Mouse (Mus musculus): ENCODE results near the gene Ccno. TPM values are rescaled to one million over a fixed set of nuclear protein-coding genes. Genes with fewer than 3 reads are reported as not detected.
"Not testable (repeated sequence)": the region's sequence is repeated elsewhere in the genome, so short reads cannot be mapped to it uniquely, and the experiment has no call there.

Gene Ccno
- polyA plus RNA-seq, 1 experiment from 2014 or later: 2.4 TPM

GRCm38 (mm10) chr13:113013174-113013953 is 25.8 kb downstream of the Ccno start:
- H3K9me3 ChIP-seq; H3K4me3 ChIP-seq (replicated peaks); ATAC-seq; H3K27me3 ChIP-seq; H3K4me1 ChIP-seq (replicated peaks); H3K4me2 ChIP-seq (replicated peaks); H3K27ac ChIP-seq; H3K9ac ChIP-seq (replicated peaks); H3K36me3 ChIP-seq: not testable (repeated sequence)
- WGBS: 65% methylated on average over 19 of the region's 20 CpGs

- Histone ChIP-seq H3K9me3 (no peaks in the 10 kb centered on the region), H3K27ac (no peak overlapping the region), H3K4me3 (replicated peaks) (no peak overlapping the region), H3K4me1 (replicated peaks) (no peaks in the 10 kb centered on the region), H3K27me3 (0 out of 2 replicates have a peak, but pooled peaks cover 4% of the 10 kb centered on the region), H3K4me2 (replicated peaks) (no peak overlapping the region), H3K9ac (replicated peaks) (no peak overlapping the region), H3K36me3 (no peaks in the 10 kb centered on the region)
- WGBS: 80% methylated on average over 2 of the region's 2 CpGs
- ATAC-seq: no peak
These were observed 33.9 kb downstream of the Ccno start for GRCm38 (mm10) chr13:113021521-113021920.

GRCm38 (mm10) chr13:113022467-113022866 is 34.9 kb downstream of the Ccno start:
- Histone ChIP-seq H3K4me3 (replicated peaks) (no peak overlapping the region), H3K27me3 (0 out of 2 replicates have a peak, but pooled peaks cover 4% of the 10 kb centered on the region), H3K36me3 (no peaks in the 10 kb centered on the region), H3K9ac (replicated peaks) (no peak overlapping the region), H3K27ac (no peak overlapping the region), H3K4me1 (replicated peaks) (no peaks in the 10 kb centered on the region), H3K4me2 (replicated peaks) (no peak overlapping the region), H3K9me3 (no peaks in the 10 kb centered on the region)
- WGBS: 73% methylated on average over 8 of the region's 8 CpGs
- ATAC-seq: no peak

- H3K4me3 ChIP-seq (replicated peaks): no peak overlapping the region
- no peaks in the 10 kb centered on the region for H3K9me3 ChIP-seq
- WGBS: 91% methylated on average over 17 of the region's 17 CpGs
- H3K4me2 ChIP-seq (replicated peaks): no peak overlapping the region
- H3K4me1 ChIP-seq (replicated peaks): no peaks in the 10 kb centered on the region
- H3K27ac ChIP-seq: no peak overlapping the region
- no peak for ATAC-seq
- H3K9ac ChIP-seq (replicated peaks): no peak overlapping the region
- H3K27me3 ChIP-seq: 0 out of 2 replicates have a peak, but pooled peaks cover 4% of the 10 kb centered on the region
- no peaks in the 10 kb centered on the region for H3K36me3 ChIP-seq
These were observed 35.9 kb downstream of the Ccno start for GRCm38 (mm10) chr13:113023274-113024143.

GRCm38 (mm10) chr13:113031351-113031750 is 43.7 kb downstream of the Ccno start:
- peaks cover 32% of the 10 kb centered on the region for H3K4me1 ChIP-seq (replicated peaks)
- peaks cover 43% of the 10 kb centered on the region for H3K27me3 ChIP-seq
- WGBS: 1% methylated on average over 7 of the region's 7 CpGs

GRCm38 (mm10) chr13:113031792-113032571 is 44.4 kb downstream of the Ccno start:
- H3K4me3 ChIP-seq (replicated peaks): peak overlapping the region; percentile 60
- H3K9ac ChIP-seq (replicated peaks): peak overlapping the region; percentile 71
- no peaks in the 10 kb centered on the region for H3K9me3 ChIP-seq
- under 1% methylated on average over 40 of the region's 40 CpGs for WGBS
- H3K27me3 ChIP-seq: peaks cover 43% of the 10 kb centered on the region
- peak overlapping the region; percentile 78 for H3K4me2 ChIP-seq (replicated peaks)
- ATAC-seq: peak; percentile 80
- H3K27ac ChIP-seq: peak overlapping the region; percentile 82
- H3K4me1 ChIP-seq (replicated peaks): peaks cover 32% of the 10 kb centered on the region
- no peaks in the 10 kb centered on the region for H3K36me3 ChIP-seq

More at GRCm38 (mm10) chr13:113031351-113031750, 43.7 kb downstream of the Ccno start:
- peak; percentile 35; the same call in 1 of the 2 replicates for ATAC-seq
- H3K36me3 ChIP-seq: no peaks in the 10 kb centered on the region
- no peaks in the 10 kb centered on the region for H3K9me3 ChIP-seq
- H3K4me3 ChIP-seq (replicated peaks): peak overlapping the region; percentile 60
- H3K4me2 ChIP-seq (replicated peaks): peak overlapping the region; percentile 78
- no peak overlapping the region; the same call in 1 of the 2 replicates for H3K9ac ChIP-seq (replicated peaks)
- H3K27ac ChIP-seq: no peak overlapping the region

GRCm38 (mm10) chr13:113032831-113033230 is 45.2 kb downstream of the Ccno start:
- no peak for ATAC-seq
- Histone ChIP-seq H3K9me3 (no peaks in the 10 kb centered on the region), H3K27me3 (peaks cover 47% of the 10 kb centered on the region), H3K27ac (no peak overlapping the region), H3K4me3 (replicated peaks) (no peak overlapping the region; the same call in 1 of the 2 replicates), H3K4me1 (replicated peaks) (peaks cover 32% of the 10 kb centered on the region), H3K9ac (replicated peaks) (no peak overlapping the region), H3K36me3 (no peaks in the 10 kb centered on the region), H3K4me2 (replicated peaks) (no peak overlapping the region; the same call in 1 of the 2 replicates)

- Histone ChIP-seq H3K27ac (no peak overlapping the region), H3K36me3 (no peaks in the 10 kb centered on the region), H3K9me3 (no peaks in the 10 kb centered on the region), H3K4me1 (replicated peaks) (peaks cover 32% of the 10 kb centered on the region), H3K4me3 (replicated peaks) (peak overlapping the region; percentile 49), H3K27me3 (peaks cover 44% of the 10 kb centered on the region), H3K9ac (replicated peaks) (peak overlapping the region; percentile 54; the same call in 1 of the 2 replicates), H3K4me2 (replicated peaks) (peak overlapping the region; percentile 85)
- ATAC-seq: no peak
- 3% methylated on average over 11 of the region's 11 CpGs for WGBS
These were observed 46.8 kb downstream of the Ccno start for GRCm38 (mm10) chr13:113034271-113034886.

- WGBS: under 1% methylated on average over 46 of the region's 46 CpGs
- H3K27me3 ChIP-seq: peaks cover 40% of the 10 kb centered on the region
- peak; percentile 18; the same call in 1 of the 2 replicates for ATAC-seq
- no peak within 1 kb of the TSS for H3K27ac ChIP-seq
- peaks cover 32% of the 10 kb centered on the region for H3K4me1 ChIP-seq (replicated peaks)
- peak within 1 kb of the TSS; percentile 85 for H3K4me2 ChIP-seq (replicated peaks)
- H3K4me3 ChIP-seq (replicated peaks): peak within 1 kb of the TSS; percentile 49
- H3K9ac ChIP-seq (replicated peaks): peak within 1 kb of the TSS; percentile 54
- no peaks in the 10 kb centered on the region for H3K9me3 ChIP-seq
- H3K36me3 ChIP-seq: no peaks in the 10 kb centered on the region
These were observed 47.4 kb downstream of the Ccno start, which contains the start of gene Cdc20b for GRCm38 (mm10) chr13:113034950-113035421. TSS of gene Cdc20b (plus strand) at chr13:113035111.

- H3K4me3 ChIP-seq (replicated peaks): peak overlapping the region; percentile 49
- no peaks in the 10 kb centered on the region for H3K9me3 ChIP-seq
- no peak overlapping the region for H3K27ac ChIP-seq
- H3K4me1 ChIP-seq (replicated peaks): peaks cover 32% of the 10 kb centered on the region
- H3K27me3 ChIP-seq: peaks cover 38% of the 10 kb centered on the region
- no peak overlapping the region for H3K9ac ChIP-seq (replicated peaks)
- no peaks in the 10 kb centered on the region for H3K36me3 ChIP-seq
- peak overlapping the region; percentile 85 for H3K4me2 ChIP-seq (replicated peaks)
- ATAC-seq: peak; percentile 83
- 0% methylated on average over 4 of the region's 4 CpGs for WGBS
These were observed 48.2 kb downstream of the Ccno start for GRCm38 (mm10) chr13:113035852-113036251.
